Mouse (Mus musculus): ENCODE data around the gene Pls1.

Pls1 gene

GRCm38 (mm10) chr9:95844825-95845460 lies at the start of gene Pls1:
Gene Pls1, minus strand, starts transcription at chr9:95845311.
- peak; percentile 96 for DNase-seq

GRCm38 (mm10) chr9:95882751-95883150 lies 37.6 kb upstream of the Pls1 start:
- no peak for DNase-seq

GRCm38 (mm10) chr9:95878246-95878645 lies 33.1 kb upstream of the Pls1 start:
- no peak for DNase-seq

- no peak for DNase-seq
These were observed 13.0 kb upstream of the Pls1 start for GRCm38 (mm10) chr9:95858027-95858570.

GRCm38 (mm10) chr9:95857414-95858026 lies 12.4 kb upstream of the Pls1 start, which contains the start of gene Atr:
Gene Atr, plus strand, starts transcription at chr9:95857597.
- peak; percentile 92 for DNase-seq

- DNase-seq, result no peak
These were observed 10.9 kb upstream of the Pls1 start for GRCm38 (mm10) chr9:95856004-95856403.

GRCm38 (mm10) chr9:95854891-95855290 lies 9.8 kb upstream of the Pls1 start:
- DNase-seq, result no peak

GRCm38 (mm10) chr9:95852896-95853295 lies 7.8 kb upstream of the Pls1 start:
- DNase-seq, result peak; percentile 62

- DNase-seq, result no peak
These were observed 6.6 kb upstream of the Pls1 start for GRCm38 (mm10) chr9:95851671-95852070.

GRCm38 (mm10) chr9:95845711-95846110 lies 600 bp upstream of the Pls1 start:
- DNase-seq, result no peak

- no peak for DNase-seq
These were observed 5.7 kb downstream of the Pls1 start for GRCm38 (mm10) chr9:95839424-95839823.

GRCm38 (mm10) chr9:95835741-95836140 lies 9.4 kb downstream of the Pls1 start:
- DNase-seq, result no peak

GRCm38 (mm10) chr9:95834799-95835198 lies 10.3 kb downstream of the Pls1 start:
- DNase-seq, result no peak

GRCm38 (mm10) chr9:95832758-95833157 lies 12.4 kb downstream of the Pls1 start:
- DNase-seq, result no peak

GRCm38 (mm10) chr9:95827565-95827964 lies 17.5 kb downstream of the Pls1 start:
- no peak for DNase-seq

- DNase-seq, result no peak
These were observed 22.6 kb downstream of the Pls1 start for GRCm38 (mm10) chr9:95822531-95822930.

- no peak for DNase-seq
These were observed 29.4 kb downstream of the Pls1 start for GRCm38 (mm10) chr9:95815706-95816105.

GRCm38 (mm10) chr9:95815015-95815673 lies 30.0 kb downstream of the Pls1 start:
- DNase-seq, result no peak

GRCm38 (mm10) chr9:95813721-95814531 lies 31.2 kb downstream of the Pls1 start:
- DNase-seq, result no peak

- no peak for DNase-seq
These were observed 33.3 kb downstream of the Pls1 start for GRCm38 (mm10) chr9:95811817-95812216.

- no peak for DNase-seq
These were observed 35.5 kb downstream of the Pls1 start for GRCm38 (mm10) chr9:95809596-95809995.

- peak; percentile 15 for DNase-seq
These were observed 39.7 kb downstream of the Pls1 start for GRCm38 (mm10) chr9:95805449-95805848.

- DNase-seq, result no peak
These were observed 41.3 kb downstream of the Pls1 start for GRCm38 (mm10) chr9:95803783-95804182.

All from cerebellum, adult 11 months (tissue).